In genomic region chr6:82042296-82043125, GRCm38 (mm10) we compare ENCODE assay signal across 8 mouse cellular contexts. TPM values are rescaled to one million over a fixed set of nuclear protein-coding genes. Genes with fewer than 3 reads are reported as not detected.
DNase-seq lines count a peak whose midpoint lies in the region; ATAC-seq and TF ChIP-seq lines count a peak whose summit lies in the region.

No protein-coding gene starts in this region.

- no peaks in the 10 kb centered on the region for H3K4me1 ChIP-seq in cortical plate, adult 2 months (ENCODE audit: control insufficient read depth, insufficient read depth, low read length)
- peaks cover 36% of the 10 kb centered on the region for H3K4me1 ChIP-seq in limb, embryonic 10.5 days
- H3K4me1 ChIP-seq in midbrain, embryonic 11.5 days (ENCODE audit: control insufficient read depth, insufficient read depth, low read length), result peaks cover 13% of the 10 kb centered on the region

- peak overlapping the region; percentile 92 for H3K4me2 ChIP-seq in midbrain, embryonic 11.5 days

- 0 out of 2 replicates have a peak, but pooled peaks have one; percentile 17 for TF ChIP-seq CTCF in cortical plate, adult 2 months (IDR thresholded peaks at IDR 0.05; ENCODE audit: extremely low read depth, insufficient read depth, low read length)

- ATAC-seq in midbrain, embryonic 11.5 days (ENCODE audit: low FRiP score), result peak; percentile 54

- WGBS in limb, embryonic 10.5 days, result under 1% methylated on average over 35 of the region's 35 CpGs
- WGBS in midbrain, embryonic 11.5 days, result under 1% methylated on average over 35 of the region's 35 CpGs

- H3K27me3 ChIP-seq in limb, embryonic 10.5 days (ENCODE audit: low read depth, poor library complexity, severe bottlenecking), result peaks cover 42% of the 10 kb centered on the region
- peaks cover 55% of the 10 kb centered on the region for H3K27me3 ChIP-seq in midbrain, embryonic 11.5 days (ENCODE audit: control insufficient read depth, insufficient read depth, low read length)

- peak overlapping the region; percentile 44 for H3K4me3 ChIP-seq in cortical plate, adult 2 months (ENCODE audit: insufficient read depth, low read length)
- H3K4me3 ChIP-seq in limb, embryonic 10.5 days, result peak overlapping the region; percentile 73
- peak overlapping the region; percentile 44 for H3K4me3 ChIP-seq in midbrain, embryonic 11.5 days (ENCODE audit: low read depth, low read length)

- TF ChIP-seq POLR2A in cortical plate, adult 2 months (IDR thresholded peaks at IDR 0.05; ENCODE audit: extremely low read depth, insufficient read depth, low read length), result no peak

- H3K36me3 ChIP-seq in limb, embryonic 10.5 days, result no peaks in the 10 kb centered on the region
- H3K36me3 ChIP-seq in midbrain, embryonic 11.5 days (ENCODE audit: control insufficient read depth, insufficient read depth, low read length), result no peaks in the 10 kb centered on the region

- intact Hi-C loops in heart, postnatal 10 days (cut with DNase I), result loop anchor here (2.0 kb wide), 1 partner anchor 54 kb away; no protein-coding TSS in a partner anchor

- DNase-seq in ovary, postnatal 14 days (ENCODE audit: low spot score), result peak; percentile 12
- DNase-seq in ovary, adult 18-20 months (ENCODE audit: low spot score), result no peak
- peak; percentile 23 to 45 for DNase-seq in heart, postnatal 10 days
- peak; percentile 63 for DNase-seq in limb, embryonic 10.5 days (ENCODE audit: low spot score)
- peak; percentile 95 for DNase-seq in midbrain, embryonic 11.5 days (ENCODE audit: low spot score, missing footprints)
- DNase-seq in B cell, adult 2 months, result no peak
- DNase-seq in thymus, postnatal 4 days, result no peak

- H3K9me3 ChIP-seq in limb, embryonic 10.5 days (replicated peaks), result no peaks in the 10 kb centered on the region
- no peaks in the 10 kb centered on the region for H3K9me3 ChIP-seq in midbrain, embryonic 11.5 days (ENCODE audit: control insufficient read depth, low read length)

- H3K9ac ChIP-seq in midbrain, embryonic 11.5 days (ENCODE audit: low read length), result peak overlapping the region; percentile 60; the same call in 1 of the 2 replicates

- H3K27ac ChIP-seq in cortical plate, adult 2 months (ENCODE audit: insufficient read depth, low read length), result peak overlapping the region; percentile 38
- peak overlapping the region; percentile 91 for H3K27ac ChIP-seq in limb, embryonic 10.5 days
- no peak overlapping the region for H3K27ac ChIP-seq in midbrain, embryonic 11.5 days (ENCODE audit: low read depth, low read length)

RNA-seq across cellular contexts. Expression of gene Eva1a, which starts 1.7 kb away (rescaled TPM):
- 17.1 and 17.3 TPM in 2 replicates for polyA plus RNA-seq in cortical plate, adult 2 months (2012; rRNA removed)
- total RNA-seq in heart, postnatal 10 days (2021), result 1 to 10 TPM; 5.7 to 7.6 TPM
- 6.3 and 11.9 TPM in 2 replicates for polyA plus RNA-seq in limb, embryonic 10.5 days (2016; fragmentation: Nextera tagmentation; extraction: Ambion mirVana)
- 2.4 and 2.7 TPM in 2 replicates for polyA plus RNA-seq in midbrain, embryonic 11.5 days (2014; fragmentation: Nextera tagmentation; extraction: Ambion mirVana)

Comparison
In these comparisons a context has a peak if more than half of its experiments do, and no peak if none do; other contexts are left out.
1. DNase-seq: peak in ovary, postnatal 14 days (single experiment), heart, postnatal 10 days (2 of 2), limb, embryonic 10.5 days (single experiment) and midbrain, embryonic 11.5 days (single experiment); none in ovary, adult 18-20 months (single experiment), B cell, adult 2 months (0 of 2) and thymus, postnatal 4 days (single experiment).
2. Peak in every context shown above with its lines, with median percentiles within 50 percentile points of each other: H3K4me3 ChIP-seq.